Mouse (Mus musculus) heart, adult 2 months (tissue): ENCODE data around the gene Mybpc3.

Experiments
- CTCF ChIP-seq: fragments of 200-600 bp; IDR thresholded peaks from 2 replicates; pipeline ENCODE4 v1.8.1; 2022; ENCODE audit warnings: antibody characterized with exemption, mild to moderate bottlenecking, moderate library complexity
- EP300 ChIP-seq: fragments of 200-500 bp; IDR thresholded peaks from 2 replicates; pipeline ENCODE4 v1.6.1; 2011; ENCODE audit warnings: low read depth, low read length, control low read depth; ENCODE audit not compliant: insufficient read depth
- POLR2A ChIP-seq: fragments of 200-500 bp; IDR thresholded peaks from 2 replicates; pipeline ENCODE4 v1.6.1; 2011; ENCODE audit warnings: mild to moderate bottlenecking, low read depth, low read length, control low read depth; ENCODE audit not compliant: insufficient read depth

DNA sequence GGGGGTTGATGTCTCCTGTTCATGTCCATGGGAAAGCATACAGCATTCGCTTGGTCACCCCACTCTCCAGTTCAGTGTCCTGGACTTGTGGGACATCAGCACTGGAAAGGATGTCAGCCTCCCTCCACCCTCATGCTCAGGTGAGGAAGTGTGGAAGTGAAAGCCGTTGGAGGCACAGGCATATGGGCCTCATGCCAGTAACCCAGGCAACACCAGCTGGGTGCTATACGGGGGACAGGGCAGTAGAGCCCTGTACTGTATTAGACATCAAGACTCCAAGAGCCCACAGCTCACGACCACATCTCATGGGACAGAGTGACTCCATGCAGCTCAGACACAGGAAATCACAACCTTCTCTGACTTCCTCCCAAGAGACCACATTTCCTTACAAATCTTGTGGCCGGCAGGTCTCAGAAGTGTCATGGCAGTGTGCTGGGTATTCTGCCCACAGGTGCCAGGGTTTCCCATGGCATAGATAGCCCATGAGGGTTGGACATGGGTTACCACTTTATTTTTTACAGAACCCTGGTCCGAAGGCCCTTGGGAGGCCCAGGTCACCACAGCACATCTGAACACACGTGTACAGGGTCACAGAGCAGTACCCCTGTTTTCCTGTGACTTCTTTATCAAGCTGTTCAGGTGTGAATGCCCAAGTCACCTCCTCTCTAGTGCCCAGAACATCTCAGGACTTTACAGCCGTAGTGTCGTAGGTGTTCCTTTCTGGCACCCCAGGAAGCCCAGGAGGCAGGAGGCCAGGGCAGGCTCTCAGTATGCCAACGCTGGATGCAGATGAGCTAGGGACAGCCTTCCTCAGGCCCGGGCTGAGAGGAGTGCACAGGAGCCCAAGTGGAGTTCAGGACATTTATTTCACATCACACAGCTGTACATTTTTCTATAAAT, 18.8 kb downstream of the Mybpc3 start:
- TF ChIP-seq CTCF = no peak
- peak; percentile 40; the same call in 1 of the 2 replicates for TF ChIP-seq POLR2A
- TF ChIP-seq EP300 = no peak; the same call in 1 of the 2 replicates
